Mouse (Mus musculus) cerebellum, adult 9-10 months (tissue): ENCODE results near the gene Josd2.

ENCODE experiments used
- DNase-seq: peaks from one replicate; pipeline ENCODE4 v3.0.0; 2022

Gene Josd2

DNA sequence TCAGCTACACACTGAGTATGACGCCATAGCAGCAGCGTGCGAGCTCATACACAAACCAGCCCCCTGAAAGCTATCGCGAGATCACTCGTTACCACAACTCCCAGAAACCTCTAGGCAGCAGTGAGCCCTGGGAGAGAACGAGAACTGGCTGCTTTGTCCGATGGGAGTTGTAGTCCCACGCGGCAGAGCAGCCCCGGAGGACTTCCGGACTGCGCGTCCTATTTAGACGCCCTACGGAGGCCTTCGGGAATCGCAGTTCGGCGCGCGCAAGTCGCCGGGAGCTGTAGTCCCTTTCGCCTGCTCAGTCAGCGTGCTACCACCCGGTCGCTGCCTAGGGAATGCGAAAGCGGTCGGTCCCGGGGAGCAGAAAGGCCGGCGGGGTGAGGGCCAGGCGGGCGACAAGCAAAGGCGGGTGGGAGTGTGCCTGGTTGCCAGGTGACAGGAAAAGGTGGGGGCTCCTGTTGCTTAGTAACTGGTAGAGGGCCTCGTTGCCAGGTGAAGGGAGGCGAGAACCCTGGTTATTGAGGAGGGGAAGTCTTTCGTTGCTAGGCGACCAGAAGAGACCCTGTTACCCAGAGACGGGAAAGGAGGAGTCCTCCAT, at the start of gene Josd2:
Gene Josd2, plus strand, starts transcription at position 170 of the 601 bp plus-strand sequence.
- peak; percentile 97 for DNase-seq

GRCm38 (mm10) chr7:44427666-44428065, 40.1 kb upstream of the Josd2 start:
- DNase-seq = peak; percentile 64

DNA sequence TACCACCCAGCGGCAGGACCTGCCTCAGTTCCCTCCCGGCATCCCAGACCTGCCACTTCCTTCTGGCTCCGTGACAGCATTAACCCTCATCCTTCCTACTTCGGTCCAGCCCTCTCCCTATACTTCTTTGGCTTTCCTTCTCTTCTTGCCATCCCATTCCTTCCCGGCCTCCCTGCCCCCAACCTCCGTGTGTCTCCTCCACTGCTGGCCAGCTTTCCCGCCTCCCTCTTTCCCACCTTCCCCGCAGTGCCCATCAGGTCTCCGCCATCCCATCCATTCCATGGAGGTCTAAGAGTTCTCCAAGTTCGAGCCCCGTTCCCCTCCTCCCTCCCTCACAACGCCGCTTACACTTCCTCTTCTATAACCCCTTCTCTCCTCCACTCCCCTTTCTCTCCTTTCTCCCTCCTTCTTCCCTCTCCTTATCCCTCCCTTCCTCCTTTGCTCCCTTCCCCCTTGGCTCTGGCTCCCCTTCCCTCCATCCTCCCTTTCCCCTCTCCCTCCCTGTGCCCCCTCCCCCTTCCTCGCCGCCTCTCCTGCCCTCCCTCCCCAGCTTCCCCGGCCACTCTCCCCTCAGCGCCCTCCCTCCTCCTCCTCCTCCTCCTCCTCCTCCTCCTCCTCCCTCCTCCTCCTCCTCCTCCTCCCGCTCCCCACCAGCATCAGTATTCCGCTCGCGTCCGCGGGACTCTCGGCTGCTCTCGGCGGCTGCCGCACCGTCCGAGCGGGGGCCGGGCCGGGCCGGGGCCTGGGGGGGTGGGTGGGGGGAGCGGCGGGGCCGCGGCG, 39.4 kb upstream of the Josd2 start:
- peak; percentile 66 for DNase-seq

DNA sequence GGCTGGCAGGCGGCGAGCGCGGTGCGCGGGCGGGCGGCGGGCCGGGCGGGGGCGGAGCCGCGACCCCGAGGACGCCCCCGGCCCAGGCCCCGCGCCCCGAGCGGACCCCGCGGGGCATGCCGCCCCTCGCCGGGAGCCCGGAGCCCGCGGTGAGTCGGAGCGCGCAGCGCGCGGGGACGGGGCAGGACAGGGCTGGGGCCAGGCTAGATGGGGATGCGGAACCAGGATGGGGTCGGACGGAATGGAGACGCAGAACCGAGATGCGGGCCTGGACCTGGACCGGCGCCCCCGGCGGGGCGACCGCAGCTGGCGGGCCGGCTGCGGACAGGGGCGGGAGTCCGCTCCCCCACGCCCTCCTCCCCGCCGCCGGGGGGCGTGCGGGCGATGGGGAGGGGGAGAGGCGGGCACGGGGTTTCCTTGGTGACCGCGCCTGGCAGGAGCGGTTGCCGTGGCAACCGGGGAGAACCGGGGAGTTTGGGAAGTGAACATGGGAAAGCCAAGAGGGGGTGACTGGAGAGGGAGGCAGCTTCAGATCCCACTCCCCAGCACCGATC, 38.7 kb upstream of the Josd2 start, which contains the start of gene Lrrc4b:
Gene Lrrc4b, plus strand, starts transcription at position 51 of the 554 bp plus-strand sequence.
- DNase-seq = no peak

- peak; percentile 61 for DNase-seq
Observed at GRCm38 (mm10) chr7:44429534-44430488, 38.0 kb upstream of the Josd2 start.

DNA sequence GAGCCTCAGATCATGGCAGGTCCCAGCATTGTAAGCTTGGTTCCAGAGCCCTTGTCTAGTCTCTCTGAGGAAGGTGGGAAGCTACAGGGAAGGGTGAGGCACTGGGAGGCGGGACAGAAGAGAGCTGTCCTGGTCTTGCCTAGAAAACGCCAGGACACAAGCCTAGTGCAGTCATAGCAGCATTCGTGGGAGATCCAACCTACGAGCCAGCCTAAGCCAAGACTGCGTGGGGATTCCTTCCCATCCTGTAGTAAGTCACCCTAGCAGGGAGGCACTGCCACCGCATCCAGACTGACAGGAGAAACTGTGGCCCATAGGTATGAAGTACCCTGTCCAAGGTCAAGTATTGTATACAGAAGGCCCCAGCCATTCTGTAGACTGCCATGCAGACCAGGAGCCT, 35.2 kb upstream of the Josd2 start:
- peak; percentile 25 for DNase-seq

DNA sequence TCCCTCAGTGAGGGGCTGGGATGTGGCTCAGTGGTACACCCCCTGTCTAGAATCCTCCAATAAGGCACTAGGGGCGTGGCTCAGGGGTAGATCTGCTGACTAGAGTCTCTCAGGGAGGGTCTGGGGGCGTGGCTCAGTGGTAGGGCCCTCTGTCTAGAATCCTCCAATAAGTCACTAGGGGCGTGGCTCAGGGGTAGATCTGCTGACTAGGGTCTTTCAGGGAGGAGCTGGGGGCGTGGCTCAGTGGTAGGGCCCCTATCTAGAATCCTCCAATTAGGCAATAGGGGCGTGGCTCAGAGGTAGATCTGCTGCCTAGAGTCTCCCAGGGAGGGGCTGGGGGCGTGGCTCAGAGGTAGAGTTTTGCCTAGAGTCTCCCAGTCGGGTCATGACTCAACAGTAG, 34.4 kb upstream of the Josd2 start:
- DNase-seq = peak; percentile 61

- peak; percentile 27 for DNase-seq
Observed at GRCm38 (mm10) chr7:44434089-44434488, 33.7 kb upstream of the Josd2 start.

DNA sequence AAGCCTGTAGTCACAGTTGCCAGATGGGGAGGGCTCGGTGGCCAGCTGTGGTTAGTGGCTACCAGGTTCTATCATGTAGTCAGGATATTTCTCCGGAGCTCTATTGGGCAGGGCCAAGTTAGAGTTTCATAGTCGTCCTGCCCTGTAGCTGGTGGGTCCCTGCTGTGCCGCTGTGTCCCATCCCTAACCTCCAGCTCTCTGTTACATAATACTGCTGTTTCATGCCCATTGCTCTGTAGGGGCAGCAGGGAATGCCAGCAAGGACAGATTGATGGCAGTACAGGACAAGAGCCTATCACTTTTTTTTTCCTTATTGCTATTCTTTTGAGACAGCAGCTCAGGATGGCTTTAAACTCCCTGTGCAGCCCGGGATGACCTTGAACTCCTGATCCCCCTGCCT, 32.0 kb upstream of the Josd2 start:
- peak; percentile 83 for DNase-seq

- DNase-seq = peak; percentile 70
Observed at GRCm38 (mm10) chr7:44436267-44436666, 31.5 kb upstream of the Josd2 start.

DNA sequence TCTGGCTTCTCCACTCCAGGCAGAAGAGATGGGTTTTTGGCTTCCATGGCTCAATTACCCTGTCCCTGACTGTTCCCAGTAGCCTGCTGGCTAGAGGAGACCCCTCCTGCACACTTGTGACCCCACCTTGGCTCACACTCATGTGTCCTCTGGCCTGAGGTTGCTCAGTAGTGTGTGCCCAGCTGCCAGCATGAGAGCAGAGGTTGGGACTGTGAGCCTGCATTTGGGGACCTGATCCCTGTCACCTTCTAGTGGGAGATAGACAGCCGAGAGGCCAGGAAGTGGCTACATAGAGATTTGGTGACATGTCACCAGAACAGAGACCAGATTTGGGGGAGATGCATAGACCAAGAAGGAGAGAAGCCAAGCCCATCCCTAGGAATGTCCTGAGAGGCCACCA, 30.6 kb upstream of the Josd2 start:
- DNase-seq = peak; percentile 56

DNA sequence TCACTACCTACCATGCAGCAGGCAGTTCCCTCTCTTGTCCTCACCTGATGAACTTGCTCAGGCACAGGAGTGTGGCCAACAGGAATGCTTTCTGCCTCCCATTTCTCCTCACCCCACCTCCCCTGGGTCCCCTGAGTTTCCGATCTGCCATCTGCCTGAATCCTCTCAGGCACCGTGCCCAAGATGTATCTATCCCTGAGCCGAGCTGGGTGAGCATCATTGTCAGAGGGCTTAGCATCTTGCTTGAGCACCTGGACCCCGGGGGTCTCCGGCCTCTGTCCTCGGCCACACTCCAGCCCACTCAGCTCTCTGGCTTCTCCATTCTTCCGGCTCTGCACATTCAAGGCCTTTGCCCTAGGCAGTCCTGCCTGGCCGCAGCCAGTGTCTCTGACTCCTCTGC, 29.8 kb upstream of the Josd2 start:
- DNase-seq = peak; percentile 84

GRCm38 (mm10) chr7:44439696-44440095, 28.1 kb upstream of the Josd2 start:
- peak; percentile 54 for DNase-seq

GRCm38 (mm10) chr7:44440479-44440878, 27.3 kb upstream of the Josd2 start:
- peak; percentile 61 for DNase-seq

DNA sequence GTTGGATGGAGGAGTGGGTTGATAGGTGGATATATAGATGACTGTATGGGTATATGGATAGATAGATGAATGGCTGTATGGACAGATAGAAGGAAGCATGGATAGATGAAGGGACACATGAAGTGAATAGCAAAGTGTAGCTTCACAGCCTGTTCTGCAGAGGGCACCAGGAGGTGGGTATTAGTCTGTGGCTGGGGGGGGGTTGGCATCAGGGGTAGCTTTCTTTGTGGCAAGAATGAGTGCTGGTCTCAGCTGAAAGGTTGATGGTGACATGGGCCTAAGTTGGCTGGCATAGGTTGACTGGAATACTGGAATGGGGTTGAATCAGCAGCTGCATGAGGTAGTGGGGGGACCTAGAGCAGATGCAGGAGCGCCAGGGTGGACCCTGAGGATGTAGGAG, 26.6 kb upstream of the Josd2 start:
- peak; percentile 53 for DNase-seq

DNA sequence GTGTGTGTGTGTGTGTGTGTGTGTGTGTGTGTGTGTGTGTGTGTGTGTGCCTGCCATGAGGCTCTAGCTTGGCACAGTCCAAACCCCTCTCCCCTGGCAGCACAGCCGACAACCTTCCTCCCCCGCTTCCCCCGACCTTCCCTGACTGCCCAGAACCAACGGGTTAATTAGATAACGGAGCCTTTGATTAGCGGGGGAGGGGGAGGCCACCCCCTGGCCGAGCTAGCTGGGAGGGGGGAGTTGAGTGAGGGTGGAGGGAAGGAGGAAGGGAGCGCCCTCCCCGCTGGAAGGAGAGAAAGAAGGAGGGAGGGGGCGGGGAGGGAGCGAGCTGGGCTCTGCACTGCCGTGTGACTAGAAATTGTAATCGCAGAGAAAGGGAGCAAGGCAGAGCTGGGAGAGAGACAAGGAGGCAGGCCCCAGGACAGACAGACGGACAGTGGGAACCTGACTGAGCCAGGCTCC, 26.1 kb upstream of the Josd2 start:
- DNase-seq = peak; percentile 85

DNA sequence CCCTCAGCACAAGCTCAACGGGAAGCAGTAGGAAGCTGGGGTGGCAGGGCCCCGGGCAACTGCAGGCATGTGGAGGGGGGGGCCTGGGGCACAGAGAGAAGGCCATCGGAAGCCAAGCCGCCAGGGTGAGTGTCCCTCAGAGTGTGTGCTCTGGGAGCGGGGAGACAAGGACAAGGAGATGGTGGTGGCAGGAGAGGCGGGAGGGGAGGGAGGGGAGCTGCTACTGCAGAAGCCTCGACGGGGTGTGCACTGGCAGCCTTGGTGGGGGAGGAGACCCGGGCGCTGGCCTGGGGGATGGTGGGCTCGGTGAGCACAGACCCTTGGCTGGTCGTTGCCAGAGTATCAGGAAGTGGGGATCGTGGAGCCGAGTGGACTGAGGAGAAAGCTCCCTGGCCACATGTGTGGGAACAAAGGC, 25.4 kb upstream of the Josd2 start:
- peak; percentile 68 for DNase-seq

- DNase-seq = peak; percentile 84
Observed at GRCm38 (mm10) chr7:44443268-44444173, 24.3 kb upstream of the Josd2 start.

- peak; percentile 62 for DNase-seq
Observed at GRCm38 (mm10) chr7:44444886-44445527, 22.8 kb upstream of the Josd2 start.

DNA sequence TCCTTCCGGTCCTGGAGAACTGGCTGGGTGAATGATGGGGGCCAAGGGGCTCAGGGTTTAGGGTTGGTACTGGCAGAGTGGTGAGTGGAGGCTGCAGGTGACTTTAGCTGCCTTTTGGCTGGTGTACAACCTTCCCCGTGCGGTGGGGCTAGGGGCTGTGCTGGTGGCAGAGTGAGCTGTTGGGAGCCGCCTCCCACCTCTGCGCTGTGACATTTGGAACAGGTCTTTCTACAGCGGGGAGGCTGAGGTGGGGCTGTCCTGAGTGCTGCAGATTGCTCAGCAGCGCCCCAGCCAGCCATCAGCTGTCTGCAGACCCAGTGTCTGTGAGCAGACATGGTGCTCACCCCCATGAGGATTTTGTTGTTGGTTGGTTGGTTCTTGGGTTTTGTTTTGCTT, 22.3 kb upstream of the Josd2 start:
- no peak for DNase-seq
